Mouse (Mus musculus): ENCODE data around the gene Naip2. TPM values are rescaled to one million over a fixed set of nuclear protein-coding genes. Genes with fewer than 3 reads are reported as not detected.

Gene Naip2
- polyA plus RNA-seq, 1 experiment, result 0.28 TPM

- Histone ChIP-seq H3K4me1 (ENCODE audit: control insufficient read depth, insufficient read depth, low read length) (no peaks in the 10 kb centered on the region), H3K27ac (ENCODE audit: insufficient read depth, low read length) (no peak overlapping the region), H3K4me3 (ENCODE audit: insufficient read depth, low read length) (no peak overlapping the region)
- TF ChIP-seq CTCF (IDR thresholded peaks at IDR 0.05; ENCODE audit: borderline replicate concordance, insufficient read depth, low read length) (no peak), POLR2A (IDR thresholded peaks at IDR 0.05; ENCODE audit: low read depth, low read length) (no peak)
Measured at GRCm38 (mm10) chr13:100156624-100157023, 45.3 kb downstream of the Naip2 start.

- H3K27ac ChIP-seq (ENCODE audit: insufficient read depth, low read length), result no peak overlapping the region
- no peaks in the 10 kb centered on the region for H3K4me1 ChIP-seq (ENCODE audit: control insufficient read depth, insufficient read depth, low read length)
- TF ChIP-seq CTCF (IDR thresholded peaks at IDR 0.05; ENCODE audit: borderline replicate concordance, insufficient read depth, low read length), result no peak
- no peak for TF ChIP-seq POLR2A (IDR thresholded peaks at IDR 0.05; ENCODE audit: low read depth, low read length)
- H3K4me3 ChIP-seq (ENCODE audit: insufficient read depth, low read length), result no peak overlapping the region
Measured at GRCm38 (mm10) chr13:100152659-100153058, 49.2 kb downstream of the Naip2 start.

GRCm38 (mm10) chr13:100141646-100142314, 60.1 kb downstream of the Naip2 start:
- no peak overlapping the region for H3K4me3 ChIP-seq (ENCODE audit: insufficient read depth, low read length)
- no peaks in the 10 kb centered on the region for H3K4me1 ChIP-seq (ENCODE audit: control insufficient read depth, insufficient read depth, low read length)
- TF ChIP-seq POLR2A (IDR thresholded peaks at IDR 0.05; ENCODE audit: low read depth, low read length) (no peak), CTCF (IDR thresholded peaks at IDR 0.05; ENCODE audit: borderline replicate concordance, insufficient read depth, low read length) (no peak)
- no peak overlapping the region for H3K27ac ChIP-seq (ENCODE audit: insufficient read depth, low read length)

GRCm38 (mm10) chr13:100125258-100125643, 76.6 kb downstream of the Naip2 start:
- TF ChIP-seq POLR2A (IDR thresholded peaks at IDR 0.05; ENCODE audit: low read depth, low read length), result no peak
- no peak for TF ChIP-seq CTCF (IDR thresholded peaks at IDR 0.05; ENCODE audit: borderline replicate concordance, insufficient read depth, low read length)
- Histone ChIP-seq H3K27ac (ENCODE audit: insufficient read depth, low read length) (no peak overlapping the region), H3K4me3 (ENCODE audit: insufficient read depth, low read length) (peak overlapping the region; percentile 84), H3K4me1 (ENCODE audit: control insufficient read depth, insufficient read depth, low read length) (no peaks in the 10 kb centered on the region)

GRCm38 (mm10) chr13:100124423-100125257, 77.3 kb downstream of the Naip2 start, which contains the start of gene Smn1:
TSS of gene Smn1 (plus strand) at chr13:100124852.
- Histone ChIP-seq H3K4me3 (ENCODE audit: insufficient read depth, low read length) (peak within 1 kb of the TSS; percentile 84), H3K27ac (ENCODE audit: insufficient read depth, low read length) (no peak within 1 kb of the TSS), H3K4me1 (ENCODE audit: control insufficient read depth, insufficient read depth, low read length) (no peaks in the 10 kb centered on the region)
- peak; percentile 90 for TF ChIP-seq POLR2A (IDR thresholded peaks at IDR 0.05; ENCODE audit: low read depth, low read length)
- no peak for TF ChIP-seq CTCF (IDR thresholded peaks at IDR 0.05; ENCODE audit: borderline replicate concordance, insufficient read depth, low read length)

GRCm38 (mm10) chr13:100123970-100124369, 77.9 kb downstream of the Naip2 start:
- H3K4me1 ChIP-seq (ENCODE audit: control insufficient read depth, insufficient read depth, low read length), result no peaks in the 10 kb centered on the region
- TF ChIP-seq POLR2A (IDR thresholded peaks at IDR 0.05; ENCODE audit: low read depth, low read length), result no peak
- no peak for TF ChIP-seq CTCF (IDR thresholded peaks at IDR 0.05; ENCODE audit: borderline replicate concordance, insufficient read depth, low read length)
- peak overlapping the region; percentile 84; the same call in 1 of the 2 replicates for H3K4me3 ChIP-seq (ENCODE audit: insufficient read depth, low read length)
- no peak overlapping the region for H3K27ac ChIP-seq (ENCODE audit: insufficient read depth, low read length)

DNA sequence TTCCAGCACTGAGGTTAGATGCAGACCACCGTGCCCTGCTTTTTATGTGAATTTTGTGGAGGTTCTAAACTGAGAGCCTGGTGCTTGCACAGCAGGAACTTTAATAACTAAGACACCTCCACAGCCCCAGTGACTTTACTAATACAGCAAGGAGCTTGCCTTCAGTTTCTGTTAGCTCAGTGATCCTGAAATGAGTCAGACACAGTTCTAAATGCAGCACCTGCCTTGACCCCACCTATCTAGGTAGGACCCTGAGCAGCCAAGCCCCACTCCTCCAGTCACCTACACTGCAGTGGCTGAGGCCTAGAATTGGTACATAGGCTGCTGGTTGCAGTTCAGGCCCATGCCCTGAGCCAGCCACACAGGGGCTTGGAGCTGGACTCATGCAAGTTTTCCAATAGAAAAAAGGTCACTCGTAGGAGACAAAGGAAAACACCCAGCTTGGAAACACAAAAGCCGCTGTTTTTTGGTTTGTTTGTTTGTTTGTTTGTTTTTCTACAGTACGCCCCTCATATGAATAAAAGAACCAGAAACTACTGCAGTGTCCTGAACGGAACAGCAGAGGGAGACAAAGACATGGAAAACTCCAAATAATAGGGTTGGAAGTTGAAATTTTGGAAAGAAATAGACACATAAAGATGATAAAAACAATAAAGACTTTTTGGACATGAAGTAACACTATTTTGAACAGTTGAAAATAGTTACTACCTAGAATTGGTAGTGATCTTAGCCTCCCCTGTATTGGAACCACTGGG, 89.5 kb downstream of the Naip2 start:
- H3K4me3 ChIP-seq (ENCODE audit: insufficient read depth, low read length), result no peak overlapping the region
- no peaks in the 10 kb centered on the region for H3K4me1 ChIP-seq (ENCODE audit: control insufficient read depth, insufficient read depth, low read length)
- TF ChIP-seq POLR2A (IDR thresholded peaks at IDR 0.05; ENCODE audit: low read depth, low read length), result no peak
- TF ChIP-seq CTCF (IDR thresholded peaks at IDR 0.05; ENCODE audit: borderline replicate concordance, insufficient read depth, low read length), result no peak
- H3K27ac ChIP-seq (ENCODE audit: insufficient read depth, low read length), result no peak overlapping the region

DNA sequence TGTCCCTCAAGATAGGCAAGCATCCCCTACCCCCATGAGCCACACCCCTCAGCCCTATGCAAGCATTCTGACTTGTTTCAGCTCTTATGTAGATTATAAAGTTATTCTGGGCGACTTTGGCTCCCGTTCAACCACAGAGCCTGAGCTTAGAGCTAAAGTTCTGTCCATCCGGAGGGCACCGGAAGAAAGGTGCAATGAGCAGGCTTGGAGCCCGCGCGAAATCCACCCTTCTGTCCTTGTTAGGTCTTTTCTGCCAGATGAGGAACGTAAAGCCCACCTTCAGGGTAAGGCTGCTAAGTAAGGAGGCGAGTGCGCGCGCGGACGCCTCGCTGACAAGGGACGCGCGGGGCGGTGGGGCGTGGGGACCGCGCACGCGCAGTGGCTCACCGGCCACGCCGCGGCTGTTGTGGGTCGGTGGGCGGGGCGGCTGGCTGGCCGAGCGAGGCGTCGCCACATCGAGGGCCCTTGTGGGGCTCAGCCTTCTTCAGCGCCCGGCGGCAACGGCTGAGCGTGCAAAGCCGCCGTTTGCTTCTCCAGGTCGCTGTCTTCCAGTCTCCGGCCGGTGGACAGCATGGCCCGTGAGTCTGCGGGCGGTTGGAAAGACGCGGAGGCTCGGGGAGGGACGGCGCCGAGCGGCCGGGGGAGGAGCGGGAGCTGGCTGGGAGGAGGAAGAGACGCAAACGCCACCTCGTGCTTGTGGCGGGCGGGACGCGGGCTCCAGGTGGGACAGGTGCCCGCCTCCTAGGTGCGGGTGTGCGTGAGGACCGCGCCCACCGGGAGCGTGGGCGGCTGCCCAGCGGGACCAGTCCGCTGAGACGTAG, 94.0 kb downstream of the Naip2 start, which contains the start of gene Serf1:
Gene Serf1 (plus strand): TSS at position 361 of the 821 bp plus-strand sequence.
- peak within 1 kb of the TSS; percentile 63 for H3K4me3 ChIP-seq (ENCODE audit: insufficient read depth, low read length)
- H3K4me1 ChIP-seq (ENCODE audit: control insufficient read depth, insufficient read depth, low read length), result peaks cover 2% of the 10 kb centered on the region; the same call in 1 of the 2 replicates
- no peak within 1 kb of the TSS for H3K27ac ChIP-seq (ENCODE audit: insufficient read depth, low read length)
- TF ChIP-seq CTCF (IDR thresholded peaks at IDR 0.05; ENCODE audit: borderline replicate concordance, insufficient read depth, low read length) (no peak), POLR2A (IDR thresholded peaks at IDR 0.05; ENCODE audit: low read depth, low read length) (peak; percentile 86)

All from embryonic fibroblast, embryonic 13.5 days (primary cell).